Mouse (Mus musculus) CD4-positive helper T cell, adult 2 months (primary cell): ENCODE measurements around the gene Rab3d.
A peak's percentile ranks its signal among the peaks of the same experiment; 100 is the strongest.

Experiments
- DNase-seq: peaks from one replicate; pipeline ENCODE4 v3.0.0-alpha.2; 2012; ENCODE audit warnings: low read depth, missing footprints, low spot score

Gene Rab3d

DNA sequence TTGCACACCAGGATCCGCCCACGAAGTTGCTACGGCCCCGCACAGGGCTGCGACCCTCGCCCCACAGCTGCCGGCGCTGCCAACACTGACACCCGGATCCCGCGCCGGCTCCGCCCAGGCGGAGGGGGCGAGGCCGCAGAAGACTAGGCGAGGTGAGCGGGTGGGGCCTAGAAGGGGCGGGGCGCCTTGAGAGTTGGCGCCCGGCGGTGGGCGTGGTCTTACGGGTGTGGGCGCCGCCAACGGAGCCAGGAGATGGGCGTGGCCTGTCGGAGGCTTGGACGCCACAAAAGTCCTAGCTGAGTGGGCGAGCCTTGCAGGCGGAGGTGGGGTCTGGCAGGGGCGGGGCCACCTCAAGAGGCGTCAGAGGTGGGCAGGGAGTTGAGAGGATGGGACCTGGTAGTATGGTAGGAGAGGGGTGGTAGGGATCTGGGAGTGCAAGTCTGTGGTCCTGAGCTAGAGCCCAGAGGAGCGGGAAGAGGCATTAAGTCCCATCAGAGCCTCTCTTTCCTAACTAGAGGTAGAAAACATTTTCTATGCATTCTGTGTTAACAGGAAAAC, at the start of gene Rab3d:
Gene Rab3d, minus strand, starts transcription at position 158 of the 558 bp plus-strand sequence.
- DNase-seq: peak; percentile 95

DNA sequence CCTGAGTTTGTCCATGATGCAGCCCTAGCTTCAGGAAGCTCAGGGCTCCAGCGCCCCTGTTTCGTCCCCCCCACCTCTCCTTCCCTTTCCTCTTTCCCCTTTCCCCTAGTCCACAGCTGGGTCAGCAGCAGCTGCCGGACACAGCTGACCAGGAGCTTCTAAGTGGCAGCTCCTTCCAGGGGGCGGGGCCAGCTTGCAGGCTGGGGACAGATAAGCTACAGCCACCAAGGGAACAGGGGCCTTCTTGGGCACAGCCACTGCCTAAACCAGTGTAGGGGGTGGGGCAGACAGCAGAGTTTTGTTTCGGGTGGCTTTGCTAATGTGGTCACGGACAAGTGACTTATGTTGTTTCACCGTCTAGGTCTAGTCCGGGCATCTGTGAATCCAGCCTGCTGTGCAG, 45.4 kb upstream of the Rab3d start, which contains the start of gene Epor:
Gene Epor, minus strand, starts transcription at position 90 of the 400 bp plus-strand sequence.
- no peak for DNase-seq

DNA sequence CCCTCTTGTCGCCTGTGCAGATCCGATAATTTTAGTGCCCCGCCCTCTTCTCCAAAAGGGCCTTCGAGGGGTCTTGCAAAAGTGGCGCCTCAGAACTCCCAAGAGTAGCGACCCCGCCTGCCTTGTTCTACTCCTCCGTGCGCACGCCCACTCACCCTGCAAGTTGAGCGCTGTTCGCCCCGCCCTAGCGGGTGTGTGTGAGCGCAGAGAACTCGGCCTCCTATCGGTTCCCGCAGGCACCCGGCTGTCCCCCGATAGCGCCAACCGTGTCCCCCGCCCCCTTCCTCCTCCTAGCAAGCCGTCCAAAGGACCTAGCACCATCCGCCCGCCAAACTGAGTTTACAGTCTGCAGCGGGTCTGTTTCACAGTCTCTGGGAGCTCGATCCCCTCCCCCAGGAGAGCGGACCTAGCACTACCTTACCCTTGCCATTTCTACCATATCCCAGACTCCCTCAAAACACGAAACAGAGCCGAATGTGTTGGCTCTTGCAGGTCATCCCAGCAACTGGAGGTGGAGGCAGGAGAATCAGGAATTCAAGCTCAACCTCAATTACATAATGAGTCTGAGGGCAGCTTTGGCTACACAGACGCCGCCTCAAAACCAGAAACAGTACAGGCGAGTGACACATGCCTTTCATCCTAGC, 44.5 kb upstream of the Rab3d start:
- peak; percentile 76 for DNase-seq

DNA sequence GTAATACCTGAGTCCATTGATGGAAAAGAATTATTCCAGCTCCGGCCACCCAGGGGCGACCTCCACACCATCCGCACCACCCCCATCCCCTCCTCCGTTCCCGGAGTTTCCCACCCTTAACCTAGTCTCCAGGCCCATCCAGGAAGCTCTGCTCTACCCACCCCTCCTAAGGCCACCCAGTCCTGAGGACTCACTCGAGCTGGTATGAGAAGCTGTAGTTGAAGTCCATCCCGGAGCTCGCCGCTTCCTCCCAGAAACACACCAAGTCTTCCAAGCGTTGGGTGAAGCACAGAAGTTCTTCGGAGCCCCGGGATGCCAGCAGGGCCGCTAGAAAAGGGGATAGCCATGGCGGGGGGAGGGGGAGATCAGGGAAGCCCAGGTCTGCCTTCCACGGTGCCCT, 44.0 kb upstream of the Rab3d start:
- DNase-seq: no peak

DNA sequence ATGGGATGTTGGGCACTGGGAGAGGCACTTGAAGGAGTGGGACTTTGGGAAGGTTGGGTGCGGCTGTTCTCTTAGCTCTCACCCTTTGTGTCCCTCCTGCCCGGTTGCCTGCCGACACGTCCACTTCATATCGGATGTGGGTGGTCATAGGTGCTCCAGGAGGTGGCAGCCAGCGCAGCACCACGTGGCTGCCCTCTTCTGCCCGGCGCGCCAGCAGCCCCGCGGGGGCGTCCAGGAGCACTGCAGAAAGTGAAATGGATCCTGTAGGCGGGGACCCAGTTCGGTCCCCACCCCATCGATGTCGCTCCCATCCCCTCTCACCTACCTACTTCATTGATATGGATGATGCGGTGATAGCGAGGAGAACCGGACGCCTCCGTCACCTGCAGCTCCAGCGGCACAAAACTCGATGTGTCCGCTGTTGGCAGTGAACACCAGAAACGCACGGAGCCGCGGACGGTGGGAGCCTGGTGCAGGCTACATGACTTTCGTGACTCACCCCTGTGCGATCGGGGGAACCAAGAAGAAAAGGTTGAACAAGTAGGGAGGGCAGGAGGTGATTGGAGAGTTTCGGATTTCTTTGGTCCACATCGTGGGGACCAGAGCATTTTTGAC, 43.5 kb upstream of the Rab3d start:
- peak; percentile 21 for DNase-seq

DNA sequence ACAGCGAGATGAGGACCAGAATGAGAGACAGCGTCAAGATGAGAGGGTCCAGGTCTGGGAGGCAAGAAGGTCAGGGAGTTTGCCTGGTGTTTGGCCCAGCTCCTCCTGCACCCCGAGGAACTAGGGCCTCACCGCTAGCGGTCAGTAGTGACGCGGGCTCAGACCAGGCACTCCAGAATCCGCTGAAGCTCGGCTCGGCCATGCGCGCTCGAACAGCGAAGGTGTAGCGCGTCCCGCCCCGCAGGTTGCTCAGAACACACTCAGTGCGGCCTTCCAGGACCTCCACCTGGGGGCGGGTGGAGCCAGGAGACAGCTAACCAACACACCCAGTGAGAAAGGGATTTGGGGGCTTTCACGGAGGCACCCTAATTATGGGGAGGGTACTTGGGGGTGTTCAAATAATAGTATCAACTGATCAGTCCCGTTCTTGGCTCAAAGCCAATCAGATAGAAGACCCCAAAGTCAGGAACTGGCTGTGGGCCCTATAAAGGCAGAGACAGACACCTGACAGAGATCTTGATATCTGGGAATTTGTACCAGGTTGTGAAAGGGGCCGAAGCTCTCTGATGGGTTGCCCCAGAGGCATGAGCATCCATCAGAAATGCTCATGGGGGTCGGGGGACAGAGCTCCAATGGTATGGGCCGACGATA, 42.7 kb upstream of the Rab3d start:
- no peak for DNase-seq

DNA sequence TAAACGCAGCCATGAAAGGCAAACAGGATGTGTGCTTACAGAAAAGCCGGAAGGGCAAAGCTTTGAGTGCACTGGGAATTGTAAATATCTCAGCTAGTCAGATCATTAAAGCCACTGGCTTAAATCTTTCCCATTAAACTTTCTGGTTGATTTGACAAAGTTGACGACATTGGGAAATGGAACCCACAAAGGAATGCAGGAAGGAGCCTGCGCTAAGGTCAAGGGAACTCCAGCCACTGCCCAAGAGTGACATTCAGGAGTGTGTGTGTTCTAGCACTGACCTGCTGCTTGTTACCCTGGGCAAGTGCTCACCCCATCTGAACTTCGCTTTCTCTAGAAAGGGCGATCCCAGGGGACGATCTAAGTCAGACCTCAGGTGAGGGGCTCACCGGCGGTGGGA, 42.1 kb upstream of the Rab3d start:
- DNase-seq: no peak

DNA sequence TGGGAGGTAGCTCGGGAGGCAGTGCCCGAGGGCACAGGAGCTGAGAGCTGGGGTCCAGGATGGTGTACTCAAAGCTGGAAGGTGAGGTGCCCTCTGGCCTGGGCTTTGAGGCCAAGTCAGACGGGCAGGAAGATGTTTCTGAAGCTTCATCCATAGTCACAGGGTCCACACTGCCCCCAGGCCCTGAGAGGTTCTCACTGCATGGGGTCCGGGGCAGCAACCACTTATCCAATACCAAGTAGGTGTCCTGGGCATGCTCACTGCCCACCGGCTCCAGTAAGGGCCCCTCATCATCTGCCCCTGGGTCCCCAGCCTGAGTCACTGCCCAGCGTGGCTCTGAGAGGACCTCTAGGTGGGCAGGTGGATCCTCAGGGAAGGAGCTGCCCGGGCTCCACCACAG, 41.3 kb upstream of the Rab3d start:
- no peak for DNase-seq

DNA sequence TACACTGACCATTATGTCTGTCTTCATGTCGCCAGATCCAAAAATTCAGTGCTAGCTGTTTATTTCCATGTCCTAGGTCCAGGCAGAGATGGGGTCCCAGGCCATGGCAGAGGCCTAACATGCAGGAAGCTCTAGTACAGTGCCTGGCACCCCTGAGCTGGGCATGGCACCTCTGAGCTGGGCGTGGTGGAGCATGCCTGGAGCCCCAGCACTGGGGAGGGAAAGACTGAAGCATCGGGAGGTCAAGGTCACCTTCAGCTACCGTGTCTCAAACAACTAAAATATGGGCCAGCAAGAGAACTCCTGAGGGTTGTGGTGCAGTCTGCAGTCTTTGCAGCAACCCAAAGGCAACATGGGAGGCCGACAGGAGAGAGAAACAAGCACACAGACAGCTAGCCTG, 40.4 kb upstream of the Rab3d start:
- no peak for DNase-seq

DNA sequence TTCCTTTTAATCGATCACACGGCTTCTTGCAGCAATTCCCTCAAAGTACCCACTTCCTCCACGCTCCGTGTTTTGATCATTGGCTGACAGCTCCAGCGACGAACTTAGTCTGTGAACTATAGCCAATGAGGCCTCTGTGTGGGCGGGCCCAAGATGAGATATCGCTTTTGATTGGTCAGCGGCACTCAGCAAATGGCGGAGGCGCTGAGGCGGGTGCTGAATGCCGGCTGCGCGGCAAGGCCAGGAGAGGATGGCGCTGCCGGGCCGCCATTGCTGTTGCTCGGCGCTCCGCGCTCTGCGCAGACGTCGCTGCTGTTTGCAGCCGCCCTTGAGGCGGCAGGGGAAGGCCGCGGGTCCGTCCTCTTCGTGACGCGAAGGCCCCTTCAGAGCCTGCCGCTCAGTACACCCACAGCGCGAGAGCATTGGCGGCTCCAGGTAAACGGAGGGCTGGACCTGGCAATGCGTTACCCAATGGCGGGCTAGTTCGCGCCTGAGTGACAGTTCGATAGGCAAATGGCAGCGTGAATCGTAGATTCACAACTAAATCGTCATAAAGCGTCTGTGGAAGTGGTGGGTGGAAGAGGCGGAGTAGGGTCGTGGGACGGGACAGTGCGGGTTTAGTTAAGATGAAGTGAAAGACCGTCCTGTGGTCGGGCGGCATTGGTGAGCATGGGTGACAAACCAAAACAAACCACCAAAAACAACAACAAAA, 37.7 kb upstream of the Rab3d start, which contains the start of gene Swsap1:
Gene Swsap1, plus strand, starts transcription at position 186 of the 712 bp plus-strand sequence.
- peak; percentile 99 for DNase-seq

DNA sequence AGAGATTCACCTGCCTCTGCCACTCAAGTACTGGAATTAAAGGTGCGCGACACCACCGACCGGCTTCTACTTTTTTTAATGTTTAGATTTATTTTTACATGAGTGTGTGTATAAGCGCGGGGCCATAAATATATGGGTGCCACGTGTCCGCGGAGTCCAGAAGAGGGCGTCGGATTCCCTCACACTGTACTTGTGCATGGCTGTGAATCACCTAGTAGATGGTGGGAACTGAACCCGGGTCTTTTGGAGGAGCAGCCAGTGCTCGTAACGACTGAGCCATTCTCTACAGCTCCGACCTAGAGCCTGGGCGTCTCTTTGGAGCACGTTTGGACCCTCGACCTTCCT, 37.2 kb upstream of the Rab3d start:
- no peak for DNase-seq

DNA sequence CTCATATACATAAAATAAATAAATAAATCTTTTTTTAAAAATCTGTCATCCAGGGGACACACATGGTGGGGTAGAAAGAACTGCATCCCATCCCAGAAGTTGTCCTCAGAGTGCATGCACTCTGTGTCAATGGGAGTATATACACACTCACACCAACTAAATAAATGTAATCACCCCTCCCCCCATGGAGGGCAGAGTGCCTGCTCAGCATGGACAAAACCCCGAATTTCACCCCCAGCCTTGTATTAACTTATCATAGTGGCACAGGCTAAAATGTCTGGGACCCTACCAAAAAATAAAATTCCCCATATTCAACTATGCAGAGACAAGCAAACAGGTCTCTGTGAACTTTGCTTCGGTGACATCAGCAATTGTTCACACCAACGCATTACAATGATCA, 36.6 kb upstream of the Rab3d start:
- DNase-seq: no peak

DNA sequence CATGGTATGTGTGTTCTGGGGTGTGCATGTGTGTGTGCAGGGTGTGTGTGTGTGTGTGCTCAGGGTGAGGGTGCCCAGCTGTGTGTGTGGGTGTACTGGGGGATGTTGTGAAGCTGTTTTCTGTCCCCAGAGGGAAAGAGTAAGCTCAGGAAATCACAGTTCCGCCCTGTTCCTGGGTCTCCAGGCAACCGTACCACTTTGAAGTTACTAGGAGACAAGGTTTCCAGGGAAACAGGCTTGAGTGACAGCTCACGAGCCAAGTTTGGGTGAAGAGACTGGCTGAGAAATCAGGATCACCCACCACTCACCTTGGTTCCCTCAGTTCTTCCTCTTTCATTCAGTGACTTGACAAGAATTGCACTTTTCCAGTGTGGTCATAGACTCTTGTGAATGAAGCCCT, 35.6 kb upstream of the Rab3d start:
- peak; percentile 44 for DNase-seq

DNA sequence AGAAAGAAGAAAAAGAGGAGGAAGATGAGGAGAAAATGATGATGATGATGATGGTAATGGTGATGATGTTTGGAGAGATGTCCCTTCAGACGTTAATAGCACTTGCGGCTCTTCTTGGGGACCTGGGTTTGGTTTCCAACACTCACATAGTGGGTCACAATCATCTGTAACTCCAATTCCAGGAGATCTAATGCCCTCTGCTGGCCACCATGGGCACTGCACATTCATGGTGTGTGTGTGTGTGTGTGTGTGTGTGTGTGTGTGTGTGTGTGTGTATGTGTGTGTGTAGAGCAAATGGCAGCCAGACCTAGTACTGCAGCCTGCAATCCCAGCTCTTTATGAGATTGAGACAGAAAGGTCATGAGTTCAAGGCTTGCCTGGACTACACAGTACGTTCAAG, 34.0 kb upstream of the Rab3d start:
- DNase-seq: peak; percentile 34

DNA sequence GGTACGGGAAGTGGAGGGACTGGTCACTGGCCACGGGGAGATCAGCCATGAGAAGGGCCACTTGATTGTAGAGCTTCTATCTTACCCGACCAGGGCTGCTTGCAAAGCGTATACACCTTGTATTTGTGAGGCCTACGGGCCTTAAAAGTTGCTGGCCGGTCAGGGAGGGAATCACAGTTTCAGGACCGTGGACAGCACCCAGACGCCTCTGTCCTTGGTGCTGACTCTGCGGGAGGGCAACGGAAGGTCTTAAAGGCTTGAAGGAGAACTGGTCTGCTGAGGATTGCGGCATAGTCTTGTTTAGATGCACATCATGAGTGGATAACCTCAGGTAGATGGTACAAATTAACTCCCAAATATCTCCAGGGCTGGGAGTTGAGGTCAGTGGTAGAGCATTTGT, 32.3 kb upstream of the Rab3d start:
- DNase-seq: peak; percentile 52

DNA sequence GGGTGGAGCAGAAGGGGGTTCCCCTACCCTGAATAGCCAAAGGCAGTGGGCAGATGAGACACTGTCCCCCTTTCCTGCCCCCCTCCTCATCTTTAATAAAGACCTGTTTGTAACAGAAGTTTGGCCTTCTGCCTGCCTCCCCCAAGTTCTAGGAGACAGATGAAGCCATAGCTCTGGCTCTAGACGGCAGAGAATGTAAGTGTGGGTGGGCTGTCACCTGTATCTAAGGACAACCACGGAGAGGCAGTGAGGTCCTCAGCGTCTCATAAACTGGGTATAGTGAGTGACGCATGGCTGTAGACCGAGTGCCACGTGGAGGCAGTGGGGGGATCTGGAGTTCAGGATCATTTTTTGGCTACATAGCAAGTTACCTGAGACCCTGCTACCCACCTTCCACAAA, 30.8 kb upstream of the Rab3d start:
- DNase-seq: no peak

DNA sequence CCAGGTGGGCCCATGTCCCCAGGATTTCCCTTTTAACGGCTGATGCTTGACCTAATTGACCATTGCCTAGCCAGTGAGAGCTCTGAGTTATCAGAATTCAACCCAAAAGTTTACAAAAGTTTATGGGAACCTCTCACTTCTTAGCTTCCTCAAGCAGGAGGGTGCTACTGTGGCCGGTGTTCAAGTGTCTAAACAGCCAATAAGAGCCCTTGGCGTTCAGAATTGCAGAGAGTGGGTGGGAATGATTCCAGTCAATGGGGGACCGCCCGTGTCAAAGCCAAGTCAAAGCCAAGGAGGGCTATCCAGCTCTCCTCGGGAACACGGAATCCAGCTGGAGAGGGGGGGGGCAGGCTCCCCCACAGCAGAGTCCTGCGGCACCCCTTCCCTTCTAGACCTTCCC, 30.2 kb upstream of the Rab3d start:
- DNase-seq: no peak

DNA sequence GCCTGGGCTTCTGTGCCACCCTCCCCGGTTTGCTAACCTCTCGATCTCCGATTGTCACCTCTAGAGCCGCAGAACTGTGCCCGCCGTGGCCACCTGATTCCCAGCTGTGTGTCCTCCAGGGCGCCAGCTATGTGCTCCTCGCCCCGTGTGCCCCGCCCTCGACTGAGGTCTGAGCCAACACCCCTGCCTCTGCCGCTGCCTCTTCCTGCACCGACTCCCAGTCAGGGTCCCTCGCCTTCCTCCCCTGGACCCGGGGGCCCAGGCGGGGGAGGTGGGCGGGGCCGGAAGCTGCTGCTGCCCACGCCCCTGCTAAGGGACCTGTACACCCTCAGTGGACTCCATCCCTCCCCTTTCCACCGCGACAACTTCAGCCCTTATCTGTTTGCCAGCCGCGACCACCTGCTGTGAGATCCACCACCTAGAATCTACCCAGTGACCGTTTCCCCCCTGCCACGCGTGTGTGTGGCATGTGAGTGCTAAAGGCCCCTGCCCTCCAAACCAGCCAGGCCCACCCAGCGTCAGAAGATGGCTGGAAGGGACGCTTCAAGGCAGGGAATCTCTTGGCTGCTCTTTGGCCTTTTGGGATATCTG, 29.6 kb upstream of the Rab3d start:
- DNase-seq: peak; percentile 15

DNA sequence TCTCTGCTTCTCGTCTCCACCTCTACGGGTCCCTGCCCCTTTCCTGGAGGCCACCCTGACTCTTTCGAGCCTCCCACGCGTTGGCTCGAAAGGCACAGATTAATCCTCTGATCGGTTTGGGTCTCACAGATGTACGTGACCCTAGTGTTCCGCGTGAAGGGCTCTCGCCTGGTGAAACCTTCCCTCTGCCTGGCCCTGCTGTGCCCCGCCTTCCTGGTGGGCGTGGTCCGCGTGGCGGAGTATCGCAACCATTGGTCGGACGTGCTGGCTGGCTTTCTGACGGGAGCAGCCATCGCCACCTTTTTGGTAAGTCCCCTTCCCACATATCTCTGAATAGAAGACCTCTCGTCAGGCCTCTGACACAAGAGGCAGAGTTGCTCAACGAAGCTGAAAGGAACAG, 26.3 kb upstream of the Rab3d start:
- DNase-seq: peak; percentile 21

DNA sequence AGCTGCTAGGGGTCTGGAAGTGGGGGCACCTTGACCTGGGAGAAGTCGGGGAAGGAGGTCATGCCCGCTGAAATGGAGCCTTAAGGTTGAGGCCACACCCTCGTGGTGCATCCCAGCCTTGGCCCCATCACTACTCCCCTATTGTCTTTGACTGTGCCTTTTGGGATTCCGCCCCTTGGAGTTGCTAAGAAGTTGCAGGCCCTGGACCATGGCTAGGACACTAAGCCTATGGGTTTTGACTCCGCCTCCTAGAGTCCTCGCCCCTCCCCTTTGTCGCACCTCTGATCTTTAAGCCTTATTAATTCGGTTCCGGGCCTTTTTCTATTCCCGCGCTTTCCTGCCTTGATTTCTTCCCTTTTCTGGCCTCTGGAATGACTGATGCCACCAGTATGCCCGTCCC, 25.6 kb upstream of the Rab3d start:
- no peak for DNase-seq

DNA sequence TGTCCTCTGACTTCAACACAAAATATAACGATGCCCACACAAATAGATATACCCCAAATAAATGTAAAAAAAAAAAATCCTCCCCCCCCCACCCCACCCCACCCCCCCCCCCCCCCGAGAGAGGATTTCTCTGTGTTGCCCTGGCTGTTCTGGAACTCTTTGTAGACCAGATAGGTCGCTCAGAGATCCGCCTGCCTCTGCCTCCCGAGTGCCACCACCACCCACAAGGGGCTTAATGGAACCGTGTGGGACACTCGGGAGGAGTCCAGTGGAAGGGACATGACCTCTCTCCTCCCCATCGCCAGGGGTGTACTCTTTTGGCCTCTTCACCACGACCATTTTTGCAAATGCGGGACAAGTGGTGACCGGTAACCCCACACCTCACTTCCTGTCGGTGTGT, 25.1 kb upstream of the Rab3d start:
- DNase-seq: no peak
